Comparison of ENCODE assay signal across 32 mouse cellular contexts in the genomic region with DNA sequence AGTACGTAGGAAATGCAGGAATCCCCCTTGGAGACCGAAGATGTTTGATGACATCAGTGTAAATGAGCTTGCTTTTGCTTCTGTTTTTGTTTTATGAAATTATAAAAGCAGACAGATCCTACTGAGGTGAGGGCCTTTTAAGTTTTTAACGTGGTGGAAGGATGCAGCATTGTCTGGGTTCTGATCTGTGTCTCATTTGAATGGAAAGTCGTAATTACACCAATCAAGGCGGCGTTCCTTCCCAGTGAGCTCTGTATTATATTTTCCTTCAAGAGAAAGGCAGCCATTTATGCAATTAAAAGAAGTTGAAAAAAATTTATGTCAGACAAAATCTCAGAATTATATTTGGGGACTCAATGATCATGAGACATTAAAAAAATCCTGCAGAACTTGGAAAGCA.
"Had no signal": no experiment of that assay in that cellular context is flagged by ENCODE, and none has a peak within 500 bp of the region (broad histone marks: within the 10 kb centered on the region; RNA-seq: fewer than 3 reads in every experiment).

No protein-coding gene starts in this region.

- H3K4me1 ChIP-seq: limb, embryonic 10.5 days; limb, embryonic 12.5 days; limb, embryonic 13.5 days; limb, embryonic 15.5 days; liver, embryonic 12.5 days; liver, embryonic 13.5 days; liver, embryonic 15.5 days; lung, embryonic 15.5 days; megakaryocyte, embryonic 14.5 days; midbrain, embryonic 10.5 days; midbrain, embryonic 12.5 days; midbrain, embryonic 13.5 days; midbrain, embryonic 15.5 days; neural tube, embryonic 12.5 days had no signal

- H3K36me3 ChIP-seq: limb, embryonic 10.5 days; limb, embryonic 12.5 days; limb, embryonic 13.5 days; limb, embryonic 15.5 days; liver, embryonic 12.5 days; liver, embryonic 13.5 days; liver, embryonic 15.5 days; lung, embryonic 15.5 days; midbrain, embryonic 10.5 days; midbrain, embryonic 12.5 days; midbrain, embryonic 13.5 days; midbrain, embryonic 15.5 days; neural tube, embryonic 12.5 days had no signal

- H3K27ac ChIP-seq: limb, embryonic 10.5 days; limb, embryonic 12.5 days; limb, embryonic 13.5 days; limb, embryonic 15.5 days; liver, embryonic 12.5 days; liver, embryonic 13.5 days; liver, embryonic 14.5 days; liver, embryonic 15.5 days; lung, embryonic 15.5 days; macrophage; midbrain, embryonic 10.5 days; midbrain, embryonic 12.5 days; midbrain, embryonic 13.5 days; midbrain, embryonic 15.5 days; neural tube, embryonic 12.5 days had no signal

- H3K9me3 ChIP-seq: limb, embryonic 10.5 days; limb, embryonic 12.5 days; limb, embryonic 13.5 days; limb, embryonic 15.5 days; liver, embryonic 12.5 days; liver, embryonic 13.5 days; liver, embryonic 15.5 days; lung, embryonic 15.5 days; midbrain, embryonic 10.5 days; midbrain, embryonic 12.5 days; midbrain, embryonic 13.5 days; midbrain, embryonic 15.5 days; neural tube, embryonic 12.5 days had no signal

- H3K4me3 ChIP-seq: limb, embryonic 10.5 days; limb, embryonic 12.5 days; limb, embryonic 13.5 days; limb, embryonic 15.5 days; liver, embryonic 12.5 days; liver, embryonic 13.5 days; liver, embryonic 15.5 days; lung, embryonic 15.5 days; megakaryocyte, embryonic 14.5 days; midbrain, embryonic 10.5 days; midbrain, embryonic 12.5 days; midbrain, embryonic 13.5 days; midbrain, embryonic 15.5 days; myocyte; neural tube, embryonic 12.5 days had no signal

- H3K9ac ChIP-seq: limb, embryonic 12.5 days; limb, embryonic 13.5 days; limb, embryonic 15.5 days; liver, embryonic 12.5 days; liver, embryonic 13.5 days; liver, embryonic 14.5 days; liver, embryonic 15.5 days; liver, postnatal 0 days; lung, embryonic 14.5 days; lung, embryonic 15.5 days; midbrain, embryonic 12.5 days; midbrain, embryonic 13.5 days; midbrain, embryonic 15.5 days; neural tube, embryonic 12.5 days had no signal

- H3K4me2 ChIP-seq: limb, embryonic 12.5 days; limb, embryonic 13.5 days; limb, embryonic 15.5 days; liver, embryonic 11.5 days; liver, embryonic 12.5 days; liver, embryonic 13.5 days; liver, embryonic 15.5 days; lung, embryonic 14.5 days; lung, embryonic 15.5 days; midbrain, embryonic 11.5 days; midbrain, embryonic 12.5 days; midbrain, embryonic 13.5 days; midbrain, embryonic 15.5 days; neural tube, embryonic 12.5 days had no signal

- DNase-seq: left cerebral cortex, postnatal 4 days; liver; liver, embryonic 13.5 days; liver, postnatal 0 days; lung, adult 18-20 months; lung, adult 2 months; lung, embryonic 14.5 days; lung, postnatal 10 days; lung, postnatal 14 days; lung, postnatal 36 days; lung, postnatal 4 days; midbrain, embryonic 14.5 days had no signal

- H3K27me3 ChIP-seq: limb, embryonic 12.5 days; limb, embryonic 13.5 days; limb, embryonic 15.5 days; liver, embryonic 12.5 days; liver, embryonic 13.5 days; liver, embryonic 15.5 days; lung, embryonic 15.5 days; megakaryocyte, embryonic 14.5 days; midbrain, embryonic 12.5 days; midbrain, embryonic 13.5 days; midbrain, embryonic 15.5 days; neural tube, embryonic 12.5 days had no signal

- ATAC-seq: liver, embryonic 12.5 days; liver, postnatal 0 days; lung, postnatal 0 days; midbrain, embryonic 13.5 days; midbrain, embryonic 15.5 days; midbrain, embryonic 16.5 days had no signal
